Mouse (Mus musculus) kidney, embryonic 16.5 days (tissue): ENCODE data around the gene Cog3. TPM values are rescaled to one million over a fixed set of nuclear protein-coding genes. Genes with fewer than 3 reads are reported as not detected.

Source experiments
- ATAC-seq: fragments of 200-750 bp; cut with Nextera tagmentation; 2 replicates; pipeline ENCODE4 v1.8.0; 2017; ENCODE audit warnings: moderate TSS enrichment; ENCODE audit not compliant: low FRiP score, low TSS enrichment
- H3K27ac ChIP-seq: fragments of 300-500 bp; sonication (generic); 2 replicates; pipeline ENCODE4 v1.5.1; 2014; ENCODE audit warnings: low read length
- H3K27me3 ChIP-seq: fragments of 300-500 bp; sonication (generic); 2 replicates; pipeline ENCODE4 v1.6.1; 2014; ENCODE audit warnings: low read length, control low read depth, mixed read lengths; ENCODE audit not compliant: insufficient read depth
- H3K36me3 ChIP-seq: fragments of 300-500 bp; sonication (generic); 2 replicates; pipeline ENCODE4 v1.6.1; 2014; ENCODE audit warnings: low read length, control low read depth, mixed read lengths; ENCODE audit not compliant: insufficient read depth
- H3K4me1 ChIP-seq: fragments of 300-500 bp; sonication (generic); 2 replicates; pipeline ENCODE4 v1.6.1; 2014; ENCODE audit warnings: low read length, control low read depth, mixed read lengths; ENCODE audit not compliant: insufficient read depth
- H3K4me2 ChIP-seq: fragments of 300-500 bp; sonication (generic); replicated peaks from 2 replicates; pipeline ENCODE4 v1.6.1; 2014; ENCODE audit warnings: low read depth, low read length
- H3K4me3 ChIP-seq: fragments of 300-500 bp; sonication (generic); 2 replicates; pipeline ENCODE4 v1.5.1; 2014; ENCODE audit warnings: mild to moderate bottlenecking, low read length
- H3K9ac ChIP-seq: fragments of 300-500 bp; sonication (generic); replicated peaks from 2 replicates; pipeline ENCODE4 v1.6.1; 2014; ENCODE audit warnings: low read length
- H3K9me3 ChIP-seq: fragments of 300-500 bp; sonication (generic); 2 replicates; pipeline ENCODE4 v1.6.1; 2016; ENCODE audit warnings: low read length, control low read depth
- WGBS: fragments of 180-500 bp; shearing (Covaris S2); extraction: QIAGEN DNeasy Blood & Tissue Kit; methylation state at CpG from one replicate; pipeline ENCODE4 v1.1.7; 2014; 5-methylcytosine and 5-hydroxymethylcytosine counted together
- polyA plus RNA-seq: library from polyadenylated mRNA; unstranded; fragments of >200 nt; fragmentation: Nextera tagmentation; extraction: Ambion mirVana; gene quantifications from 2 replicates; pipeline ENCODE4 v1.2.1, GENCODE M21; 2015

The Cog3 gene
- polyA plus RNA-seq, 1 experiment from 2014 or later: 25.2 TPM

DNA sequence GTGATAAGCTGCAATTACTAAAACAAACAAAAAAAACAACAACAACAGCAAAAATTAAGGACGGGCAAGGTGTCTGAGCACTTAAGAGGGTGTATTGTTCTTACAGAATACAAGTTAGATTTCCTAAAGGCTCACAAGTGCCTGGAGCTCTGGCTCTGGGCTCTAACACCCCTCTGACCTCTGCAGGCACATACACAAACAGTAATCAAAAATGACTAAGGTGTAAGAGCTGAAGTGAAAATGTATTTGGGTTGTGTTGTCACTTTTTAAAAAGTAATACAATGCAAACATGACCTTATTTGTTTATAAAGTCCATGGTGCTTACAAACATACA is 13.9 kb upstream of the Cog3 start:
- H3K27ac ChIP-seq: no peak overlapping the region
- peaks cover 13% of the 10 kb centered on the region for H3K4me1 ChIP-seq
- no peak overlapping the region for H3K4me2 ChIP-seq
- no peak overlapping the region for H3K4me3 ChIP-seq
- 14% methylated on average over 1 of the region's 1 CpGs for WGBS
- H3K36me3 ChIP-seq: peaks cover 25% of the 10 kb centered on the region
- H3K27me3 ChIP-seq: no peaks in the 10 kb centered on the region
- ATAC-seq: no peak
- no peaks in the 10 kb centered on the region for H3K9me3 ChIP-seq
- H3K9ac ChIP-seq: no peak overlapping the region

DNA sequence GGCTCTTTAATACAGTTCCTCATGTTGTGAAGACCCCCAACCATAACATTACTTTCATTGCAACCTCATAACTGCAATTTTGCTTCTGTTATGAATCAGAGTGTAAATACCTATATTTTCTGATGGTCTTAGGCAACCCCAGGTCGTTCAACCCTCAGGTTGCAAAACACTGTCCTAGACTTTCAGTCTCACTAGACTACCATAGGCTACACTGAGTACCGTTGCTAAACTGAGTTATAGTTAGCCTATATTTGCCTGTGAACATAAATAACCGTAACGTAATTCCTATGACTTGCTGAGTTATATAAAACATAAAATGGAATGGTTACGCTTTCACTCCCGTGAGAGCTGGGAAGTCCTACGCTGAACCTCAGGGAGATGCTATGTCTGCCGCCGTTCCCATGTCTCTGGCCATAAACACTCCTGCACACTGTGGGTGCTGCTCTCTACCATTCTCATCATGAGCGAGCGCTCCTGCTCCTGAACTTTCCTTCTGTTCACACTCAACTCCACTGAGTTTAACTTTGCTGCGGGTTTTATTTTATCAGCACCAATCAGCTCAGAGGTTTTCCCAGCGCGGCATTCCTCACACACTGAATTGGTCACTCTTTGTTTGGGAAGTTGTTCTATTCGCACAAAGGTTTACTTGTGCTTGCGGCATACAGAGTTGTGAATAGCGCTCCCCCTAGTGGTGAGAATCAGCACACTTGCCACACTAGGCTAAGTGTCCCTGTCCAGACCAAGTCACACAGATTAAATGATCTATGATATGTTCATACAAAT is 13.4 kb upstream of the Cog3 start:
- peaks cover 8% of the 10 kb centered on the region; the same call in 1 of the 2 replicates for H3K4me1 ChIP-seq
- H3K4me3 ChIP-seq: peak overlapping the region; percentile 2; the same call in 1 of the 2 replicates
- peak; percentile 79 for ATAC-seq
- H3K27ac ChIP-seq: no peak overlapping the region
- peak overlapping the region; percentile 29 for H3K4me2 ChIP-seq
- H3K9me3 ChIP-seq: no peaks in the 10 kb centered on the region
- peaks cover 29% of the 10 kb centered on the region for H3K36me3 ChIP-seq
- WGBS: 52% methylated on average over 17 of the region's 17 CpGs
- H3K9ac ChIP-seq: 0 out of 2 replicates have a peak overlapping the region, but pooled peaks have one; percentile 9
- H3K27me3 ChIP-seq: no peaks in the 10 kb centered on the region

DNA sequence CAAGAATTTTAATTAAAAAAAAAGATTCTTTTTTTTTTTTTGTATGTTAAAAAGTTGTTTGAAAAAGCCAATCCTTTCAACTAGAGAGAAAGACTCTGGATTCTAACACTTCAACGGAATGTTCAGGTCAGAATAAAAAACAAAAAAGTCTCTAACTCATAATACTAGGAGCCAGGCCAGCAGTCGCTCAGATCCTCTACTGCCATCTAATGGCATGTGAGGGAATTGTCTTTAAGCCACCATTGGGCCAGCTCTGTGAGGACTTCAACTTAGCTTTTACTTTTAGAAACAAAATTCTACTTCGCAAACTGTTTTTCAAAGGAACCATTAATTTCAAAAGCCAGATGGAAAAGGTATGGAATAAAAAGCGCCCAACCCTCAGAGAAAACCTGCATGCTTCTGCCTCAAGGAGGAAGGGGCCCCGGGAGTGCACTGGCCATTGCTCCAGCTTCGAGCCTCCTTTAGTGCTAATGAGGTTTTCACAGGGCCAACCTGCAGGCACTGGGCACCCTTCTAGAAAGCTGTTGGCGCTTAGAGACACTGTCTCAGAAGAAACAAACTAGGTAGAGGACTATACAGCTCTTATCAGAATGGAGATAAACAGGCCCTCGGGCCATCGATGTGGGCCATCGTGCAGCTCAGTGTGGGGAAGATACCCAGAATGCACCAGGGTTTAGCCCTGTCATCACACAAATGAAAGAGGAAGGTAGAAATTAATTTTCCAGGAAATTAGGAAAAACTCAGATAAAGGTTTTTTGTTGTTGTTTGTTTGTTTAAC is 6.9 kb upstream of the Cog3 start:
- WGBS: 61% methylated on average over 10 of the region's 10 CpGs
- no peaks in the 10 kb centered on the region for H3K9me3 ChIP-seq
- H3K27ac ChIP-seq: no peak overlapping the region
- ATAC-seq: no peak
- H3K4me1 ChIP-seq: no peaks in the 10 kb centered on the region
- 0 out of 2 replicates have a peak, but pooled peaks cover 14% of the 10 kb centered on the region for H3K36me3 ChIP-seq
- no peak overlapping the region for H3K4me2 ChIP-seq
- H3K4me3 ChIP-seq: no peak overlapping the region
- no peak overlapping the region for H3K9ac ChIP-seq
- H3K27me3 ChIP-seq: no peaks in the 10 kb centered on the region

DNA sequence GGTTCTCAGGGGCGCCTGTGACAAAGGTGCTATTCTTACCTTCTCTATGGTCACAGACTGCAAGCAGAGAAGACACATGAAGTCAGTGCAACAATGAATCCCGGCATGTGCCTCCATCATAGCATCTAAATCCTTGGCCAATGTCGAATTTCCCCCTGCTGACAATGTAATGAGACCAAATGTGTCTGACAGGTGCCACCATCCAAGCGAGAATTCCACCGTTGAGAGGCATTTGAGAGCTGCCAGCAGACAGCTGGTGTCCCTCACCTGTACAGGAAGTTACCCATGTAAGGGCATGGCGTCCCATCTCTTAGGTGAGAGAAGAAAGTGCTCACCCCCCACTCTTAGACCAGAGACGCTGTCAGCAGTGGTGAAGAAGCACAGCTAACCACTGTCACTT is 4.1 kb upstream of the Cog3 start:
- H3K9ac ChIP-seq: no peak overlapping the region
- no peaks in the 10 kb centered on the region for H3K27me3 ChIP-seq
- no peak overlapping the region for H3K4me2 ChIP-seq
- H3K36me3 ChIP-seq: 0 out of 2 replicates have a peak, but pooled peaks cover 8% of the 10 kb centered on the region
- no peak for ATAC-seq
- no peak overlapping the region for H3K4me3 ChIP-seq
- 74% methylated on average over 7 of the region's 7 CpGs for WGBS
- peaks cover 2% of the 10 kb centered on the region; the same call in 1 of the 2 replicates for H3K4me1 ChIP-seq
- no peak overlapping the region for H3K27ac ChIP-seq
- H3K9me3 ChIP-seq: no peaks in the 10 kb centered on the region

DNA sequence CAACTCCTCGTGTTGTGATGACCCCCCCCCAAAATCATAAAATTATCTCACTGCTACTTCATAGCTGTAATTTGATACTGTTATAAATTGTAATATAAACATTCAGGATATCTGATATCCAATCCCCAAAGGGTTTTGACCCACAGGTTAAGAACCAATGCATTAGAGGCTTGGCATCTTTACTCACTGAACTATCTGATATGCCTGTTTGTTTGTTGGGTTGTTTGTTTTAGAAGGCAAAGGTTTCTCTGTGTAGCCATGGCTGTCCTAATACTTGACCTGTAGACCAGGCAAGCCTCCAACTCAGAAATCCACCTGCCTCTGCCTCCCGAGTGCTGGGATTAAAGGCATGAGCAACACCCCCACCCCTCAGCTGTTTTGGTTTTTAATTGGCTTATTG is 3.5 kb upstream of the Cog3 start:
- no peaks in the 10 kb centered on the region for H3K27me3 ChIP-seq
- peaks cover 8% of the 10 kb centered on the region for H3K4me1 ChIP-seq
- H3K4me2 ChIP-seq: no peak overlapping the region
- H3K36me3 ChIP-seq: 0 out of 2 replicates have a peak, but pooled peaks cover 5% of the 10 kb centered on the region
- no peaks in the 10 kb centered on the region for H3K9me3 ChIP-seq
- no peak for ATAC-seq
- WGBS: 65% methylated on average over 2 of the region's 2 CpGs
- H3K9ac ChIP-seq: no peak overlapping the region
- H3K4me3 ChIP-seq: no peak overlapping the region
- no peak overlapping the region for H3K27ac ChIP-seq

DNA sequence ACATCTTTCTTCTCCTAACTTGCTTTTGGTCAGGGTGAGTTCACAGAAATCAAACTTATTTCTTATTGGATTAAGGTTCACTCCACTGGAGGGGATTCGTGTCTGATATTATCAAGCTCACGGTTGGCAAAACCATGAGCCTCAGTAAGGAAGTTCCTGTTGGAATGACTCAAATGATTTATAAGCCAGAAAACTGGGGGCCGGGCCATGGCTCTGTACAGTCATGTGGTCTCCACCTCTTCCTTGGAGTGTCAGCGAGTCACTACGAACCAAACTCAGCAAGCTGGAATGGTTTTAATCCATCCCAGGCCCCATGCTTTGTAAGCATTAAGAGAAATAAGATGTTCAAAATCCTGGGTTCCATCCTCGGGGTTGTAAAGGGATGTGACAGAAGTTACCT is 2.7 kb upstream of the Cog3 start:
- Histone ChIP-seq H3K4me3 (no peak overlapping the region), H3K9me3 (no peaks in the 10 kb centered on the region), H3K4me2 (no peak overlapping the region), H3K4me1 (peaks cover 16% of the 10 kb centered on the region), H3K36me3 (no peaks in the 10 kb centered on the region), H3K9ac (no peak overlapping the region), H3K27me3 (no peaks in the 10 kb centered on the region), H3K27ac (no peak overlapping the region)
- ATAC-seq: no peak
- 75% methylated on average over 6 of the region's 6 CpGs for WGBS

DNA sequence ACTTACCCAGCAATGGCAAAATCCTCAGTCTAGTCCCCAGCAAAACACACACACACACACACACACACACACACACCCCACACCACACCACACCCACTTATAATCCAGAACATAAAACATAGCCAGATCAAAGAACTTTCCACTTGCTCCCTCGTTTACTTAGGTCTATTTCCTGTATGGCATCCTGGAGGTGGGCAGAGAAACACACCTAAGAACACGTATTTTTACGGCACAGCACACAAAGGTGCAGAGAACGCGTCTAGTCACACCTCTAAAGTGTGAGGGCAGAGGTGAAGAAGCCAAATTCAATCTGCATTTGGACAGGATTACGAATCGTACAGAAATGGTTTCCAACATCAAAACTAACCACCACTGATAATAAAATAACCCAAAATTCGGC is 1.1 kb downstream of the Cog3 start:
- Histone ChIP-seq H3K9me3 (no peaks in the 10 kb centered on the region), H3K4me3 (peak overlapping the region; percentile 96), H3K36me3 (peaks cover 1% of the 10 kb centered on the region; the same call in 1 of the 2 replicates), H3K9ac (peak overlapping the region; percentile 92), H3K4me1 (peaks cover 16% of the 10 kb centered on the region), H3K27ac (no peak overlapping the region), H3K27me3 (no peaks in the 10 kb centered on the region), H3K4me2 (peak overlapping the region; percentile 75)
- ATAC-seq: no peak
- WGBS: 33% methylated on average over 8 of the region's 8 CpGs

DNA sequence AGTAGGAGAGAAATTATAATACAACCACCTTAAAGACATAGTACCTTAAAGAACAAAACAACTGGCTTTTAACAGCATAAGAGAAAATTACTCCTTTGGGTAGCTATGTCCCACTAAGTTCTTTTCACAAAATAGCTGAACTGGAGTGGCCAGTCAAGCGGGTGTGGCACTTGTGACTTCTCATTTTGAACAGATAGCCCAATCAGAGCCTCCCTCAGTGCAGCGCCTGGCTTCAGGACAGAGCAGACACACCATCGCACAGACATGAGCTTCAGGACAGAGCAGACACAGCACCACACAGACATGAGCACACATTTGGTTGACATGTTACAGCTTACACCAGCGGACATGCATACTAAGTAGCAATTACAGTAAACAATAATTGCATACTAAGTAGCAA is 3.3 kb downstream of the Cog3 start:
- Histone ChIP-seq H3K9ac (no peak overlapping the region), H3K4me3 (no peak overlapping the region), H3K27ac (no peak overlapping the region), H3K36me3 (peaks cover 11% of the 10 kb centered on the region), H3K4me2 (no peak overlapping the region), H3K9me3 (no peaks in the 10 kb centered on the region), H3K27me3 (no peaks in the 10 kb centered on the region), H3K4me1 (peaks cover 16% of the 10 kb centered on the region)
- 85% methylated on average over 4 of the region's 4 CpGs for WGBS
- ATAC-seq: no peak

DNA sequence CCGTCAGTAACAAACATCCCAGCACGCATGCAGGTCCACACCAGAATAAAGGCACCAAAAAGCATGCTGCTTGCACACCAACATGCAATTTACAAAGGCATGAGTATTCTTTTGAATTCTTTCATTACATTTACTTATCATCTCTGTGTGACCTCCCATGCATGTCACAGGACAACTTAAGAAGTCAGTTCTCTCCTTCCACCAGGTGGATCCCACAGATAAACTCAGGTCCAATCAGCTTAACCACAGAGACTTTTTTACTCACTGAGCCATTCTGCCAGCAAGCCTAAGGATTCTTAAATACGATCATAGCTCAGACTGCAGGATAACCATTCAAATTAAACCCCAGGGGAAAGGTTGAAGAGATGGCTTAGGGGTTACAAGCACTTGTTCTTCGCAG is 5.2 kb downstream of the Cog3 start:
- no peaks in the 10 kb centered on the region for H3K27me3 ChIP-seq
- no peak overlapping the region for H3K4me3 ChIP-seq
- peaks cover 16% of the 10 kb centered on the region for H3K4me1 ChIP-seq
- no peak overlapping the region for H3K27ac ChIP-seq
- no peaks in the 10 kb centered on the region for H3K9me3 ChIP-seq
- WGBS: 93% methylated on average over 4 of the region's 4 CpGs
- peaks cover 15% of the 10 kb centered on the region for H3K36me3 ChIP-seq
- ATAC-seq: no peak
- H3K4me2 ChIP-seq: no peak overlapping the region
- no peak overlapping the region for H3K9ac ChIP-seq

DNA sequence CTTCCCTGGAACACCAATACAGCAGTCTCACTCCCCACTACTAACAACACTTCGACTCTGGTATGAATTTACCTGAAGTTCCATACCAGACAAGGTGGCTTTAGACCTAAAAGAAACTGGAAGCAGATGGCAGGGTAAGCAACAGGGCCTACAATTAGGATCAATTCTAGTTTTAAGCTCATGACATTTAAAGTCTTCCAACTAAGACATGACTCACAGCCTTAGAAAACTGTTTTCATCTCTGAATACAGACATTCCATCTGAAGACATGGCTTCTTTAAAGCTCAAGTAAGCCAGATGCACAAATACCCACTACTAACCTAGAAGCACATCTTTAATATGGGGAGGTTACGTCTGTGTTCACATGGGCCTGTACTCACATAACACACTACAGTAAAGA is 6.4 kb downstream of the Cog3 start:
- ATAC-seq: no peak
- no peak overlapping the region for H3K27ac ChIP-seq

More for the DNA sequence above, 6.4 kb downstream of the Cog3 start:
- WGBS: 98% methylated on average over 2 of the region's 2 CpGs
- Histone ChIP-seq H3K9ac (no peak overlapping the region), H3K9me3 (no peaks in the 10 kb centered on the region), H3K27me3 (no peaks in the 10 kb centered on the region), H3K4me3 (no peak overlapping the region), H3K4me1 (peaks cover 10% of the 10 kb centered on the region), H3K36me3 (peaks cover 18% of the 10 kb centered on the region), H3K4me2 (no peak overlapping the region)
